Mouse (Mus musculus): ENCODE measurements around the gene Tmem59l. TPM values are rescaled to one million over a fixed set of nuclear protein-coding genes. Genes with fewer than 3 reads are reported as not detected.

Gene Tmem59l
- polyA plus RNA-seq, 1 experiment from 2014 or later, result 32.5 TPM

DNA sequence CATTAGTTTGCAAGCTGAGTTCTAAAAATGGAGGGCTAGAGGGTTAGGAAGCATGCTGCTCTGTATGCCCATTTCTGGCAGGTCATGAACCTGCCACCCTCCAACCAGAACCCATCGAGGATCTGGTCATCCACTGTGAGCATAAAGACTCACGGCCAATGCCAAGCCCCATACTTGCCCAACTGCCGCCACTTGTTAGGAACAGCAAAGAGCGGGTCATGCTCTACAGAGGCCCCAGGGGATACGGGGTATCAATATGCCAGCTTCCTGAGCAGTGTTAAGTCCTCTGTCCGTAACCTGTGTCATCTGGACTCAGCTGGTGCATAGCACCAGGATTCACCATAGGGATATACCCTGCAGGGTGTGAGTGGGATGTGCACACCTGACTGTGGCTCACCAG is 23.0 kb downstream of the Tmem59l start:
- 0 out of 2 replicates have a peak overlapping the region, but pooled peaks have one; percentile 6 for H3K9ac ChIP-seq
- 0 out of 2 replicates have a peak, but pooled peaks cover 10% of the 10 kb centered on the region for H3K36me3 ChIP-seq (ENCODE audit: poor library complexity, severe bottlenecking)
- WGBS, result 91% methylated on average over 6 of the region's 6 CpGs
- H3K9me3 ChIP-seq (replicated peaks), result no peaks in the 10 kb centered on the region; the same call in 1 of the 2 replicates
- H3K27ac ChIP-seq, result no peak overlapping the region
- ATAC-seq, result no peak
- no peak overlapping the region for H3K4me3 ChIP-seq
- peaks cover 6% of the 10 kb centered on the region; the same call in 1 of the 2 replicates for H3K4me1 ChIP-seq
- H3K27me3 ChIP-seq, result no peaks in the 10 kb centered on the region
- H3K4me2 ChIP-seq, result no peak overlapping the region

DNA sequence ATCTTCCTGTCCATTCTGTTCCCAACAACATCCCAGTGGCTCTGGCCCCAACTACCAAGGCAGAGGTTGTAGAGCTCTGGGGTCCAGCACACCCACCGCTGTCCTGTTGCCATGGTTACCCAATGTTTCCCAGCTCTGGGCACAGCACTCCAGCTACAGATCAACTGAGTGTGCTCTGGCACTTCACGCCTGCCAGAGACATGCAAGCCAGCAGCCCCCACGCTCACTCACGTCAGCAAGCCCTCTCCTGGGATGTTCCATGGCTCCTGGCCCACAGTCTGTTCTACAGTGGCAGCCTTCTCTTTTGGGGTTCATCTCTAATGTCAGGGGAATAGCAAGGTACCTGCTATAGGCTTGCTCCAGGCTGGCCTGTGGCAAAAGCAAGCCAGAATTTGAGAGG is 23.9 kb downstream of the Tmem59l start:
- WGBS, result 63% methylated on average over 4 of the region's 4 CpGs
- Histone ChIP-seq H3K4me2 (no peak overlapping the region), H3K4me1 (peaks cover 6% of the 10 kb centered on the region; the same call in 1 of the 2 replicates), H3K9me3 (replicated peaks) (no peaks in the 10 kb centered on the region; the same call in 1 of the 2 replicates), H3K4me3 (no peak overlapping the region), H3K9ac (0 out of 2 replicates have a peak overlapping the region, but pooled peaks have one; percentile 6), H3K27me3 (no peaks in the 10 kb centered on the region), H3K27ac (no peak overlapping the region), H3K36me3 (ENCODE audit: poor library complexity, severe bottlenecking) (0 out of 2 replicates have a peak, but pooled peaks cover 10% of the 10 kb centered on the region)
- ATAC-seq, result no peak

DNA sequence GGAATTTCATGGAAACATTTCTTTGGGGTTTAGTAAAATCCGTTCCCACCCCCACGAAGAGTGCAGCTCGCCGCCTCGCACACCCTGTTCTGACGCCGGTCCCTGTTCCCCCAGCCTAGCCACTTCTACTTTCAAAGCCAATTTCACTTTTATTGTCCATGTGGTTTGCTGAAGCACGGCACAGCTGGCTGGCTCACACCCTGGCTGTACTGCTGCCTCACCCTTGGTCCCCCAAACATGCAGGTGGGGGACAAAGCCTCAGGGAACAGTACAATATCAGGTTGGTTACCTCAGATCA is 24.7 kb downstream of the Tmem59l start:
- ATAC-seq, result no peak
- H3K4me2 ChIP-seq, result no peak overlapping the region
- H3K27me3 ChIP-seq, result no peaks in the 10 kb centered on the region
- 89% methylated on average over 8 of the region's 8 CpGs for WGBS
- H3K27ac ChIP-seq, result no peak overlapping the region
- no peak overlapping the region for H3K4me3 ChIP-seq
- H3K36me3 ChIP-seq (ENCODE audit: poor library complexity, severe bottlenecking), result 0 out of 2 replicates have a peak, but pooled peaks cover 10% of the 10 kb centered on the region
- peaks cover 6% of the 10 kb centered on the region; the same call in 1 of the 2 replicates for H3K4me1 ChIP-seq
- H3K9me3 ChIP-seq (replicated peaks), result no peaks in the 10 kb centered on the region; the same call in 1 of the 2 replicates
- H3K9ac ChIP-seq, result no peak overlapping the region

DNA sequence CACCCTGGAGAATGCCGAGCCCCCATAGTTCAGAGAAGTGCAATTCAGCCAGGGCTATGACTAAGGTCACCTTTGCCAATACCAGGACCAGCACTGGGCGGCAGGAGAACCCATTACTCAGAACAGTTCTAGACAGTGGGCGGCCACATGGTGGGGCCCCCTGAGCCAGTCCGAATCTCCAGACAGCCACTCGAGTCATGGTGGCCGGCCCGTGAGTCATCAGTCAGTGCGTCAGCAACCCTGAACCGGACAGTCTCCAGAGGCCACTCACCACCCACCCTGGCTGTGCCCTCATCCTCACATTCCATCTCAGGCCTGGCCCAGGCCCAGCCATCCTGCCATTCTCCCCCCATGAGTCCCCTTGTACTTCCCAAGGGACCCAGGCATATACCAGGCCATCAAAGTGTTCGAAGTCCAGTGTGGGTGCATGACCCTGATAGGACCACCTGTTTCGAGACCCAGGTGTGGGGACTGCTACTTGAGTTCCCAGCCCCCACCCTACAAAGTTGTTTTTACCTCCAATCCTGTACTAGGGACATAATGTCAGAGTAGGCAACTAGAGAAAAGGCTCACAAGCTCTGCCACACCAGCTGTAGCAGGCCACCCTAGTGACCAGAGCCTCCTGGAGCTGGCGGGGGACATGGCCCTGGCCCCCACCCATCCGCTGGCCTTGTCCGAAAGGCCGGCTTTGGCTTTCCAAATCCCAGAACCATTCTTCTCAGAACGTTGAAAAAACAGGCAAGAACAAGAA is 25.2 kb downstream of the Tmem59l start:
- whole genome bisulfite sequencing, result 92% methylated on average over 16 of the region's 16 CpGs
- ATAC-seq, result no peak
- H3K36me3 ChIP-seq (ENCODE audit: poor library complexity, severe bottlenecking), result 0 out of 2 replicates have a peak, but pooled peaks cover 10% of the 10 kb centered on the region

DNA sequence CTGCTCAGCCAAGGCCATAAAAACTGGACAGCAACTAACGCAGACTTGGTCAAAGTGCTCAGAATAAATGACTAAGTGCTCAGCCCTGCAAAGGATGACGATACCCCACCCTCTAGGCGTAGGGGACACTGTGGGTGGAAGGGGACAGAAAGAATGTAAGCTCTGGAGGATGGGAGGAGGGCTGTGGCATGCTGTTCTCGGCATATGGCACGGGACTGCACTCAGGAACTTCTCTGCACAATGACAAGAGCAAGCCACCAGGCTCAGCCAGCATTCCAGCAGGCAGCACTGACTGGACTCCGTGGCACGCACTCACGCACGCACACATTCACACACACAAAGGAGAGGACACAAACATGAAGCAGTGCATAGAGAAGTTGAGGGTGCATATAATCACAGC is 26.6 kb downstream of the Tmem59l start:
- no peak for ATAC-seq
- Histone ChIP-seq H3K27me3 (no peaks in the 10 kb centered on the region), H3K9ac (no peak overlapping the region), H3K4me1 (peaks cover 6% of the 10 kb centered on the region; the same call in 1 of the 2 replicates), H3K4me3 (no peak overlapping the region), H3K36me3 (ENCODE audit: poor library complexity, severe bottlenecking) (0 out of 2 replicates have a peak, but pooled peaks cover 6% of the 10 kb centered on the region), H3K27ac (no peak overlapping the region), H3K9me3 (replicated peaks) (no peaks in the 10 kb centered on the region; the same call in 1 of the 2 replicates), H3K4me2 (no peak overlapping the region)
- WGBS, result 84% methylated on average over 9 of the region's 9 CpGs

More for the DNA sequence above, 25.2 kb downstream of the Tmem59l start:
- Histone ChIP-seq H3K4me3 (no peak overlapping the region), H3K9ac (no peak overlapping the region), H3K9me3 (replicated peaks) (no peaks in the 10 kb centered on the region; the same call in 1 of the 2 replicates), H3K27ac (no peak overlapping the region), H3K4me1 (peaks cover 6% of the 10 kb centered on the region; the same call in 1 of the 2 replicates), H3K4me2 (no peak overlapping the region), H3K27me3 (no peaks in the 10 kb centered on the region)

DNA sequence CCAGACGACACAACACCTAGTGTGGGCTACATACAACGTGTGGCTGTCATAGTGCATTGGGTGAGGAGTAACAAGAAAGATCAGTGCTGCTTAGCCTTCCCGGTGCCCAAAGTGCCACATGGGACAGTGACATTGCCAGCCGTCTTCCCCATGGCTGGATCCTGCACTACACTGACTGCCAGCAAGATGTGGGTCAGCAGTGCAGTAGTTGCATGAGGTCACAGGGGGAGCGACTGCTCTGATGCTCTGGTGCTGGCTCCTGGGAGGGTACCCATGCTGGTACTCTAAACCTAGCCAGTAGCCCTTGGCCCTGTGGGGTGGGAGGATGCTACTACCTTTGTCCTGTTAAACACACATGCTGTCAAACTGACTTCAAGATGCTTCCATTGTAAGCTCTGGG is 27.0 kb downstream of the Tmem59l start:
- H3K9ac ChIP-seq, result no peak overlapping the region
- no peaks in the 10 kb centered on the region for H3K27me3 ChIP-seq
- H3K27ac ChIP-seq, result no peak overlapping the region
- 0 out of 2 replicates have a peak, but pooled peaks cover 6% of the 10 kb centered on the region for H3K36me3 ChIP-seq (ENCODE audit: poor library complexity, severe bottlenecking)
- ATAC-seq, result no peak
- 87% methylated on average over 5 of the region's 5 CpGs for WGBS
- H3K4me2 ChIP-seq, result no peak overlapping the region
- no peak overlapping the region for H3K4me3 ChIP-seq
- peaks cover 6% of the 10 kb centered on the region; the same call in 1 of the 2 replicates for H3K4me1 ChIP-seq
- H3K9me3 ChIP-seq (replicated peaks), result no peaks in the 10 kb centered on the region; the same call in 1 of the 2 replicates

DNA sequence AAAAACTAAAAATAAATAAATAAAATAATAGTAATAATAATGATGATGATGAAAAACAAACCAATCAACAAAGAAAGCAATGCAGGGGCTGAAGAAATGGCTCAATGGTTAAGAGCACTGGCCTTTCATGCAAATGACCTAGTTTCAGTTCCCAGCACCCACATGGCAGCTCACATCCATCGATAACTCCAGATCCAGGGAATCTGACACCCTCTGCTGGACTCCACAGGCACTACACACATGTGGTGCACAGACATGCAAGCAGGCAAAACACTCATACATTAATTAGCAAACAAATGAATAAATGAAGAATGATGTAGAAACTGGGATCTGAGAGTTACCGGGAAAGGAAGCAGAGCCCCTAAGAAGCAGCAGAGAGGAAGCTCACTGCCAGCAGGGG is 27.5 kb downstream of the Tmem59l start:
- 0 out of 2 replicates have a peak, but pooled peaks cover 6% of the 10 kb centered on the region for H3K36me3 ChIP-seq (ENCODE audit: poor library complexity, severe bottlenecking)
- H3K4me3 ChIP-seq, result no peak overlapping the region
- ATAC-seq, result no peak
- H3K9me3 ChIP-seq (replicated peaks), result no peaks in the 10 kb centered on the region; the same call in 1 of the 2 replicates
- peaks cover 6% of the 10 kb centered on the region; the same call in 1 of the 2 replicates for H3K4me1 ChIP-seq
- H3K27ac ChIP-seq, result no peak overlapping the region
- H3K4me2 ChIP-seq, result no peak overlapping the region
- no peaks in the 10 kb centered on the region for H3K27me3 ChIP-seq
- 95% methylated on average over 2 of the region's 2 CpGs for WGBS
- no peak overlapping the region for H3K9ac ChIP-seq

DNA sequence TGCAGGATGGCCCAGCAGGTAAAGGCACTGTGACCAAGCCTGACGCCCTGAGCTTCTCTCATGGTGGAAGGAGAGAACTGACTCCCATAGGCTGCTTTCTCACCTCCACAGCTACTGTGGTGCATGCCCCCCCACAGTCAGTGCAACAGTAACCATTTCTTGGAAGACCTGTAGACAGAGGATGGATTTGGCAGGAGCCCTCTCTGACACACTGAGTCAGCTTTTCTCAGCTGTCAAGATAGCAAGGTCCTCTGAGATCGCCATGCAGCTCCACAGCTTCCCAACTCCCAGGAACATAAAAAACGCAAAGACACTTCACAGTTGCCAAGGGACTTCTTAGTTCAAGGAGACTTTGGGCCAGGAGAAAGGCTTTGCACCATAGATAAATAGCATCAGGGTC is 28.7 kb downstream of the Tmem59l start:
- peaks cover 3% of the 10 kb centered on the region; the same call in 1 of the 2 replicates for H3K4me1 ChIP-seq
- H3K9ac ChIP-seq, result no peak overlapping the region
- H3K4me2 ChIP-seq, result no peak overlapping the region
- ATAC-seq, result no peak
- H3K36me3 ChIP-seq (ENCODE audit: poor library complexity, severe bottlenecking), result 0 out of 2 replicates have a peak, but pooled peaks cover 6% of the 10 kb centered on the region
- H3K4me3 ChIP-seq, result no peak overlapping the region
- H3K9me3 ChIP-seq (replicated peaks), result no peaks in the 10 kb centered on the region; the same call in 1 of the 2 replicates
- no peak overlapping the region for H3K27ac ChIP-seq
- no peaks in the 10 kb centered on the region for H3K27me3 ChIP-seq
- 82% methylated on average over 3 of the region's 3 CpGs for WGBS

DNA sequence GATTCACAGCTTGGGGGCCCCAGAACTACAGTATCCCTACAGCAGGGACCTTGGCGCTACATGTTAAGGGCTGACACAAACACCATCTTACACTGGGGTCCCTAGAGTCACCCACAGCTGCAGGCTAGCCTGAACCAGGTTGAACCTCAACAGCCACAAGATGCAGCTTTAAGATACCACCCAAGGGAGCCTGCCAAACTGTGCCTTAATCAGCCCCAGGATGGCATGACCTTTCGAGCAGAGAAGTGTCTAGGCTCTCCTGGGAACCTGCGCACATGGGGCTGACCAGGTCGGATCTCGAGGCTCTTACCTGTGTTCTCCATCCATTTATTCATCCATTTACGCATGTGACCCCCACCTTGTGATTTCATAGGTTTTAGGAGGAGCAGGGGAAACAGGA is 29.3 kb downstream of the Tmem59l start:
- Histone ChIP-seq H3K4me2 (no peak overlapping the region), H3K9ac (no peak overlapping the region), H3K36me3 (ENCODE audit: poor library complexity, severe bottlenecking) (0 out of 2 replicates have a peak, but pooled peaks cover 6% of the 10 kb centered on the region), H3K27me3 (no peaks in the 10 kb centered on the region), H3K4me3 (no peak overlapping the region), H3K4me1 (no peaks in the 10 kb centered on the region), H3K9me3 (replicated peaks) (no peaks in the 10 kb centered on the region; the same call in 1 of the 2 replicates), H3K27ac (no peak overlapping the region)
- WGBS, result 89% methylated on average over 6 of the region's 6 CpGs
- no peak for ATAC-seq

DNA sequence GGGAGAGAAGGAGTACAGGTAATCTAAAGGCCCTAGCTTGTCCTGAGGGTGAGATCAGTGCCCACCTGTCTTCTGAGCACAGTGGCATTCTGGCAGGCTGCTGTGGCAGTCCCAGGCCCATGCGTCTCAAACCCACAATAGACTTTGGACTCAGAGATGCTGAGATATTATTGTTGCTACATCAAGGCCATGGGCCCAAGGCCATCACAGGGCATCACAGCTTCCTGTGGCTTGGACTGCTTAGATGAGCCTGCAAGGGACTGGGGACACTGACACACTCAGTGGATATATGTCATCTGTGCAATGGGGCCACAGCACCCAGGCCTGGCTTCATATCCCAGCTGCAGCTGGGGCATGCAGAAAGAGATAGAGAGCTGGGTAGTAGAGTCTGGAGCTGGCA is 30.2 kb downstream of the Tmem59l start:
- Histone ChIP-seq H3K4me1 (no peaks in the 10 kb centered on the region), H3K9me3 (replicated peaks) (no peaks in the 10 kb centered on the region; the same call in 1 of the 2 replicates), H3K4me3 (no peak overlapping the region), H3K9ac (peak overlapping the region; percentile 26; the same call in 1 of the 2 replicates), H3K27me3 (0 out of 2 replicates have a peak, but pooled peaks cover 5% of the 10 kb centered on the region), H3K4me2 (no peak overlapping the region), H3K36me3 (ENCODE audit: poor library complexity, severe bottlenecking) (peaks cover 13% of the 10 kb centered on the region), H3K27ac (no peak overlapping the region)
- 92% methylated on average over 1 of the region's 1 CpGs for WGBS
- no peak for ATAC-seq

DNA sequence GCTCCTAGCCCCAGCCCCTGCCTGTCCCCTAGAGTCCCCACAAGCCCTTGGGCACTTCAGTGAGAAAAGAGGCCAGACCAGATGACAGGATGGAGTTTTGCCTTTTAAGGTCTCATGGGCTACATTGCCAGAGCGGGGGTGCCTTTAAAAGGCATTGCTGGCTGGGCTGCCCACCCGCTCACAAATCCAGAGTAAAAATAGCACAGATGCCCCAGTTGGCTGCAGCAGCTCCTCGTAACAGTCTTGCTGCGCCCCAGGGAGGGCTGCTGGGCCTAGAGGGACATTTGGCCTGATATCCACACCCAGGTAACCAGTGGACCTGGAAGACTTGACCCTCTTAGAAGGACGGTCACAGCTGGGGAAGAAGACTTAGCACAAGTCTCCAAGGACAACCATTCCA is 33.3 kb downstream of the Tmem59l start:
- H3K9ac ChIP-seq, result no peak overlapping the region
- WGBS, result 90% methylated on average over 5 of the region's 5 CpGs
- ATAC-seq, result no peak
- no peak overlapping the region for H3K4me3 ChIP-seq
- H3K27me3 ChIP-seq, result 0 out of 2 replicates have a peak, but pooled peaks cover 5% of the 10 kb centered on the region
- no peaks in the 10 kb centered on the region for H3K4me1 ChIP-seq
- H3K4me2 ChIP-seq, result no peak overlapping the region
- peaks cover 29% of the 10 kb centered on the region for H3K36me3 ChIP-seq (ENCODE audit: poor library complexity, severe bottlenecking)
- H3K9me3 ChIP-seq (replicated peaks), result no peaks in the 10 kb centered on the region
- no peak overlapping the region for H3K27ac ChIP-seq

DNA sequence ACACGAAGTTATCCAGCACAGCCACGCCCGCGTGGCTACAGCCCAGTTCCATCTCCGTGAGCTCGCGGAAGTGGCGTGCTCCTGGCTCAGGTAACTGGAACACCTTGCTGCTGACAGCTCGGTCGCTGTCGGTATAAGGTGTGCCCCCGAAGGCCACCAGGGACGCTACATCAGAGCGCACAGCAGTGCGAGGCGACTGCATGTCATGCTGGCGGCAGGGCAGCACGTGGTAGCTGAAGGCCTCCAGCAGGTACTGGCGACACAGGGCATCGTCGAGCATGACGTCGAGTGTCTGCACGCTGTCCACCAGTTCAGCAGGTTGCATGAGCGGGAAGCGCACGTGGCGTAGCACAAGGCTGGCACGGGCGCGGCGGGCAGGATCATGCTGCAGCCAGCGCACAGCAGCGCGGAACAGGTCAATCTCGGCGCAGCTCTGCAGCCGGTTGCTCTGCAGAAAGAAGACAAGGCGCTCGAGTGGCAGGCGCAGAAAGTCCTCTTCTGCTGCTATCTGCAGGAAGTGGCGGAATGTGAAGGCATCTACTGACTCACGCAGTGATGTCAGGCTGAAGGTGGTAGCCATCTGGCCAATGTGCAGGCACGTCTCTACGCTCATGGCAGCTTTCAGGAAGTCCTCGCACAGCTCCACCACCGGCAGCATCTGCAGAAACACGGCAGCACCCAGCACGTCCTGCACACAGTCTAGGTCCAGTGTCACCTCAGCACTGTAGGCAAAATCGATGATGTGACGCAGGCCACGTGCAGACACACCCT is 34.8 kb downstream of the Tmem59l start:
- H3K4me1 ChIP-seq, result no peaks in the 10 kb centered on the region
- no peak overlapping the region for H3K4me2 ChIP-seq
- H3K36me3 ChIP-seq (ENCODE audit: poor library complexity, severe bottlenecking), result peaks cover 29% of the 10 kb centered on the region
- 66% methylated on average over 52 of the region's 52 CpGs for WGBS
- 0 out of 2 replicates have a peak, but pooled peaks cover 5% of the 10 kb centered on the region for H3K27me3 ChIP-seq
- H3K9ac ChIP-seq, result no peak overlapping the region
- H3K9me3 ChIP-seq (replicated peaks), result no peaks in the 10 kb centered on the region
- no peak overlapping the region for H3K4me3 ChIP-seq
- ATAC-seq, result no peak
- H3K27ac ChIP-seq, result no peak overlapping the region

Measured in forebrain, embryonic 13.5 days (tissue).